Mouse (Mus musculus) lung, postnatal 36 days (tissue): ENCODE measurements around the gene Itpr2.

Source experiments
- DNase-seq: peaks from one replicate; pipeline ENCODE4 v3.0.0; 2022; ENCODE audit warnings: mixed read lengths

The Itpr2 gene

DNA sequence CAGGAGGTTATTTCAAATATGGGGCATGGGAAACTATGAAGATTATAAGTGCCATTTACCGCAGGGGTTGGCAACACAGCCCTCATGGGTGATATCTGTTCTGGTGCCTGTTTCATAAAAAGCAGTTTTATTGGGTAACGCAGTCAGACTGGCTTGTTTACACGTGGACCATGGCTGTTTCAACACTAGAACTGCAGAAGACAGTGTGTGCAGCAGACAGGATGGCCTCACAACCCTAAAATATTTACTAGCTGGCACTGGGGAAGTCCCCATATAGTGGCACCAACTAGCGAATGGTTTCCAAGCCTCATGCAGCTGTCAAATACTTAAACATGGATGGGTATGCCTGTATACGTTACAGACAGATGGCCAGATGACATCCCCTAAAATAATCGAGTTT is 290.8 kb downstream of the Itpr2 start:
- peak; percentile 36 for DNase-seq

DNA sequence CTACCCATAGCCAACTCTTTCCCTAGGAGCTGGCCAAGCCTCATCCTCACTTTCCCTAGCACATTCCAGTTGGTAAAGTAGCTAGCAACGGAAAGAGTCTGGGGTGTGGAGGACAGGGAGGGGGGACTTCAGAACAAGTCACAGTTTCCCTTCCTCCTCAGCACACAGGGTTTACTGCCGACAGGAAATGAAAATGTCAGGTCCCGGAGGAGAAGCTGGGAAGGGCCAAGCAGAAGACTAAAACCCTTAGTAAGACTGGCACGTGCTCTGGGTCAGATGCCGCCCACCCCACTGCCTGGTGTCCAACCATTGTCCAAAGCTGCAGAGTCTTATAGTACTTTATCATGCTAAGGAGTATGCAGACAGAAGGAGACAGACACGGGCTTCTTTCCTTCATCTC is 293.0 kb downstream of the Itpr2 start:
- peak; percentile 15 for DNase-seq

- no peak for DNase-seq
These were observed 294.6 kb downstream of the Itpr2 start for GRCm38 (mm10) chr6:146207204-146207959.

- no peak for DNase-seq
These were observed 296.9 kb downstream of the Itpr2 start for GRCm38 (mm10) chr6:146205136-146205535.

DNA sequence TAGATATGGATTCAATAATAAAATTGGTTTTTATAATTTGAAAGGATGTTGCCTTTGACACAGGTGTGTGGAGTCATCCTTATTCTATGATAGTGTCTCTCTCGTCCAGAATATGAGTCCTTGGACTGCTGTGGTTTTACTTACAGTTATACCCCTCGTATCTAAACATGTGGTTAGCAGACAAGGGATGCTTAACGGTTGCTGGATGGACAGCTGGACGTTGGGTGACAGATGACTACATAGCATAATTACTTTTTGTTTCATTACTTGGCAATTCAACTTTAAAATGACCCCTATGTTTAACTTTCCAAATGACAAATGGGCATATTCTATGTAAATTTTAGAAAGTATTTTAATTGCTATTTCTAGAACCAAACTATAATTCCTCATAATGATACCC is 297.6 kb downstream of the Itpr2 start:
- DNase-seq, result no peak

DNA sequence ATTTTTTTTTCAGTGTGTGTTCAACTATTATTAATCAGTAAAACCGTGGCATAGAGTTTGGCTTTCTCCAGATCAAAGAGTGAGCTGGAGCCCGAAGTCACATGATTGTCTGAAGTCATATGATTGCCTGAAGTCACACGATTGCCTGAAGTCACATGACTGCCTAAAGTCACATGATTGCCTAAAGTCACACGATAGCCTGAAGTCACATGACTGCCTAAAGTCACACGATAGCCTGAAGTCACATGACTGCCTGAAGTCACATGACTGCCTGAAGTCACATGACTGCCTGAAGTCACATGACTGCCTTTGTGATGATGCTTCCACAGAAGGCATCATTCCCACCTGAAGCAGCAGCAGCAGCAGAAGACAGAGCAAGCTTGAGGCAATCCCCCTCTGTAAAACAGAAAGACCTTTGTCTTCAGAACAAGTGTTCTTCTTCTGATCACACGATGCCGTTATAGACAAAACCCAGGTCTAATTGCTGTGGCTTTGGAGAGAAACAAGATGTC is 304.1 kb downstream of the Itpr2 start:
- DNase-seq, result no peak

DNA sequence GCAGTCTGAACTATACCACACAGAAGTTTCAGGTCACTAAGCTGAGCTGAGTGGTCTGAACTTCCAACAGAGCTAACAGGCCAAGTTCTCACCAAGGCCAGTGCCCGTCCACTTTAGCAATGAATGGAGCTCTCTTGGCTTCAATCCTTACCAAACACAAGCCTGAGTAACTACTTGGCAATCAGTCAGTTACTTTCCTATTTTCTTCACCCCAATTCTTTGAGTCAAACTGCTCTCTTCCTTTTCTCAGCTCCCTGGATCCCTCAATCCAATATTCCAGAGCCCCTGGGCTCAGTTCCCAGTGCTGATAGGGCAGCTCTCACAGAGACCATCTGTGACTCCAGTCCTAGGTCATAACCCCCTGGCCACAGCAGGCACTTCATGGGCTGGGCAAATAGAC is 305.3 kb downstream of the Itpr2 start:
- DNase-seq, result no peak

GRCm38 (mm10) chr6:146195854-146196457 is 306.1 kb downstream of the Itpr2 start:
- peak; percentile 45 for DNase-seq

DNA sequence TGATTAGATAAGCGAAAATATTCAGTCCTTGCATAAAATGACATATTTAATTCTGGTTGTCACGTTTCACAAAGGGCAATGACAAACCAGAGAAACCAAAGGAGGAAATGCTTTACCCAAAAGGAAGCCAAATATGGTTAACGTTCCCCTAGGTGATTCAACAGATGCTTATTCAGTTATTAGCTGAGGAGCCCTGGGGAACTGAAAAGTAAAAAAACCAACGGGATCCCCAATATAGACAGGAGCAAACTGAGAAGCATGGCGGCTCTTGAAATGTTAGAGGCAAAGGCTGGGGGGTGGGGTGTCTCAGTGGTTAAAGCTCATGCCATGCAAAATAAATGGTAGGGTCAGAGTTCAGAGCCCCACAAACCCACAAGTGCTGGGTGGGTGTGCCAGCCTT is 310.1 kb downstream of the Itpr2 start:
- no peak for DNase-seq

GRCm38 (mm10) chr6:146190006-146190405 is 312.0 kb downstream of the Itpr2 start:
- DNase-seq, result no peak

GRCm38 (mm10) chr6:146185532-146185931 is 316.5 kb downstream of the Itpr2 start:
- no peak for DNase-seq

DNA sequence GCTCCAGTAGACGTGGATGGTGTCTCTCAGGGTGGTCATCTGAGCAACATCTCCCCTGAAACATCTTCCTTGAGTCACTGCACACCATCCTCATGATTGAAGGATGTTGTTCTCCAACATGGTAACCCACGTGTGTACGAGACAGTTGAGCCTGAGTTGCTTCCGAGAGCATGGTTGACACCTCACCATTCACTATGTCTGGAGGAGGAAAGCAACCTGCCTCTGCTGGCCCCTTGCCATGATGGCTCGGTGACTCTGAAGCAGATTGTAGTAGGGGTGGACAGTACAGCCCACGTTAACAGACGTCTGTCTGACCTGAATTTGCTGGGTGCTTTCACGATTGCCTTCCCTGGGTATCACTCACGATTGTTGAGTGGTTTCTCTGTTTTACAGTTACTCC is 317.3 kb downstream of the Itpr2 start:
- no peak for DNase-seq

- DNase-seq, result no peak
These were observed 327.3 kb downstream of the Itpr2 start for GRCm38 (mm10) chr6:146174644-146175250.

DNA sequence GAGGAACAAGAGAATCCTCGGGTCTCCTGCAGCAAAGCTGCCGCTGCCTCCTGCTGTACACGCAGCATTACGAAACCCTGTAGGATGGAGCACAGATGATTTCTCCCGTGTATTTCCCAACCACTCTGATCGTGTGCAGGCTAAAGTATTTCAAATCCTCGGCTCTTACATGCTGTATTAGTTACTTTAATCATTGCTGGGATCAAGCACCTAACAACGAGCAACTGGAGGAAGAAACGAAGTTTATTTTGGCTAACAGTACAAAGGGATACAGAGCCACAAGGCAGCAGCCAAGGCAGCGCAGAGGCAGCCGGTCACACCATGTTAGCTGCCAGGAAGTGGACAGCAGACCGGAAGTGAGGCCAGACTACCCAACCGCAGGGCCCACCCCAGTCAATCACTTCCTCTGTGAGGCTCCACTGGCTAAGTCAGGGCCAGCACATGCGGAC is 331.4 kb downstream of the Itpr2 start:
- DNase-seq, result peak; percentile 62

DNA sequence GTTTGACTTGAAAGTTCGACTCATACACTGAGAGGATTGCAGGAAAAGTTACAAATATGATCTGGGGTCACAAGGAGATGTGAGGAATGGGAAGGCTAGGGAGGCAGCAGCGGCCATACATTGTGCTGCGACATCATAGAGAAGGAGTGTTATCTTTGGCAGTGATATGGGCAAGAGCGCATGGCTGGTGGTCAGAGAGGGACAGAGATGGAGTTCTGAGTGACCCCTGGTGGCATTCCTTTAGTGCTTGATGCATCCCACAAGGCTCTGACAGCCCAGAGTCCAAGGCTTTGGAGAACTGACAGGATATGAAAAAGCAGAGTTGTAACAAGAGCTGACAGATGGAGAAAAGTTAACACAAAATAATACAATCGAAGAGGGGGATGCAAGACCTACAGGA is 334.8 kb downstream of the Itpr2 start:
- no peak for DNase-seq

DNA sequence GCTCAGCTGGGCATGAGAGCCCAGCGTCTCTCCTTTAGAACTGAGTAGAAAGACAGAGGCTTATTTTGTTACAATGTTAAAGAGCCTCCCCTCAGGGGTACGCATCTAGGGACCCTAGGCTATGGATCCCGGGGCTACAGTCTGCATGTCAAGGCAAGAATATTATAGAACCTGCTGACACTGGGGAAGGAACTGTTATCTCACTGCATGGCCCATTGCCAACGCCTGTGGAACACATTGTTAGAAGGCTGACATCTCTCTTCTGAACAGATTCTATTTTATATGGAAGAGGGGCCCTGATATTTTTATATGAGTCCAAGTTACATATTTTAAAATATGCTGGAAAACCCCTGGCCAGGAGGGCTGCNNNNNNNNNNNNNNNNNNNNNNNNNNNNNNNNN is 342.4 kb downstream of the Itpr2 start:
- DNase-seq, result no peak

DNA sequence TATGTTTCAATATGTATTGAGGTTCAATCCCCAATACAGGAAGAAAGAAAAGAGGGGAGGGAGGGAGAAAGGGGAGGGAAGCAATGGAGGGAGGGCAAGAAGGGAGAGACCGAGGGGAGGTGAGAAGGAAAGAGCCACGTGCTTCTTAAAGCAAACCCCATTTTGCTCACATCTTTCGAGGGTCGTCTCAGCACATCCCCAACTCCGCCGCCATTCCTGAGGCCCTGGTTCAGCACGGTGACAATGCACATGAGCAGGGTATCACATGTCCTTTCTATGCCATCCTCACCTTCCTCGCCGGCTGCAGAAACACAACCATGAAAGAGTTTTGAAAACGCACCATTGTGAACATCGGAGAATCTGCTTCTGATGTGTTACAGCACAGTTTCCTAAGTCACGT is 343.3 kb downstream of the Itpr2 start:
- no peak for DNase-seq

DNA sequence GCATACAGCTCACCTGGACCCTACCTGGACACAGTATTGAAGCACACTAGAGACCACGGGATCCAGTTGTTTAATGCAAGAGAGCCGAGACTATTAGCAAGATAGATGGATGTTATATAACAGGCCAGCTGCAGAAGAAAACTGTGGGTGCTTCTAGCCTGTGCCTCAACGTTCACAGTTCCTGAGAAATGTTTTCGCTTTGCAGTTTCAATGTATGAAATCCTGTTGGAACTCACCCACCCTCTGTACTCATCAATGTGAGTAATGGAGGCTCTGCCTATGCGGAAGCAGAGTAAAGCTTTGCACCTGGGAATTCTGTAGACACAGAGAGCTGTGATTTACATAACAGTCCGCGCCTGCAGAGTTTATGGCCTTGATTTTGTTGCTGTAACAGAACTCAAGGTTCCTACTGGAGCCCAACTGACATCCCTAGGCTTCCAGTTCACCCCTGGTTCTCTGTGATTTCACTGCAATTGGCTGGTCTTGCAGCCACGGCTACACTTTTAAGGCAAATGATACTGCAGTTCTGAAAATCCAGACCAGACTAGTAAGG is 344.0 kb downstream of the Itpr2 start:
- DNase-seq, result no peak

DNA sequence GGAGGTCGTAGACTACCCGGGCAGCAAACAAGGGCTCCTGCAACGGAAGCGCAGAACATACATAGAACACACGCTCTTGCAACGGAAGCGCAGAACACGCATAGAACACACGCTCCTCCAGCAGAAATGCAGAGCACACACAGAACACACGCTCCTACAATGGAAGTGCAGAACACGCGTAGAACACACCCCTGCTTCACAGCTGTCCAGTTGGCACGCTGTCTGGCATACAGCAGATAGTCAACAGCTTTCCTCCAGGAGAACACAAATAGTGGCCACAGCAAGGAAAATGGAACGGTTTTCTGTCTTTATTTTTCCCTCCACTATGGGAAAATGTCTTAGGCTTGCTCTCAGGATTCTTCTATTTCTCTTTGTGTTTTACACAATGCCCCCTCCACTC is 344.9 kb downstream of the Itpr2 start:
- no peak for DNase-seq

GRCm38 (mm10) chr6:146156536-146156935 is 345.5 kb downstream of the Itpr2 start:
- DNase-seq, result no peak

DNA sequence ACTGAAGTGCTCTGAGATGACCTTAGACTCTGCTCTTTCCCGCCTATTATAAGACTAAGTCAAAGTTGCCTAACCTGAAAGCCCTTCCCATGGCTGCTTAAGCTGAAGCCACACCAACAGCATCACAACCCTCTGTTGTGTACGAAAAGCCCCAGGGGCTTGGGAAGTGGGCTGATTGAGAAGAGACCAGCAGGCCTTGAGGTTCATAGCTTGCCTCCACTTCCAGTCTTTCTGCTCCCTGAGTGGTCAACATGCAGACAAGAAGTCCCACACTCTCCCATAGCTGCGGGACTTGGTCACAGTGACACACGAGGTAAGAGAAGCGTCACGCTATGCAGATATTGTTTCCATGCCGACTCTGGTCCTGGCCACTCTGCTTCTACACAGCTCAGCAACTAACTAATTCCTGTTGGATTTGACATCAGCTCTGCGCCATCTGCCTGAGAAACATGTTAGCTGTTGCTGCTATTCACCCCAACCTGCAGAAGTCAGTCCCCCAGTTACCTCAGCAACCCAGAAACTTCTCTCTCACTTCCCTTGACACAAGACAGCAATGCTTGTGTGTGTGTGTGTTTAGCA is 346.8 kb downstream of the Itpr2 start:
- no peak for DNase-seq

- no peak for DNase-seq
These were observed 349.2 kb downstream of the Itpr2 start for GRCm38 (mm10) chr6:146152843-146153242.

GRCm38 (mm10) chr6:146140966-146141585 is 360.9 kb downstream of the Itpr2 start:
- DNase-seq, result peak; percentile 30
